Mouse (Mus musculus): Measurements from ENCODE around the gene Svbp. TPM values are rescaled to one million over a fixed set of nuclear protein-coding genes. Genes with fewer than 3 reads are reported as not detected.
A peak's percentile ranks its signal among the peaks of the same experiment; 100 is the strongest.

Gene Svbp
- polyA plus RNA-seq, 1 experiment from 2014 or later: 221 TPM

DNA sequence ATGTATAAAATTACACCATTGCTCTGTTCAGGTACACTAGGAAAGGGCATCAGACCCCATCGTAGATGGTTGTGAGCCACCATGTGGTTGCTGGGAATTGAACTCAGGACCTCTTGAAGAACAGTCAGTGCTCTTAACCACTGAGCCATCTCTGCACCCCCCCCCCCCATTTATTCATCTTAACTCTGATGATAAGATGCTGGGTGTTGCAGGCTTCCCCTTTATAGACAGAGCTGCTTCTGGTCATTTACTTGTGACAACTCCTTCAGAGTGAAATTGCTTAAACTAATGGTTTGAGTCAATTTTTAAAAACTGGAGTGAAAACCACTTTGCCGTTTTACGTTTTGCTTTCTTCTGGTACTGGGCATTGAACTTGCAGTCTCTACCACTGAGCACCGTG, 2.3 kb upstream of the Svbp start:
- Histone ChIP-seq H3K4me3 (no peak overlapping the region), H3K27me3 (no peaks in the 10 kb centered on the region), H3K4me2 (no peak overlapping the region), H3K9ac (no peak overlapping the region), H3K36me3 (no peaks in the 10 kb centered on the region), H3K9me3 (no peaks in the 10 kb centered on the region), H3K27ac (replicated peaks) (no peak overlapping the region), H3K4me1 (replicated peaks) (peaks cover 20% of the 10 kb centered on the region)
- 92% methylated on average over 4 of the region's 4 CpGs for WGBS
- no peak for ATAC-seq (ENCODE audit: low FRiP score, low read depth)

DNA sequence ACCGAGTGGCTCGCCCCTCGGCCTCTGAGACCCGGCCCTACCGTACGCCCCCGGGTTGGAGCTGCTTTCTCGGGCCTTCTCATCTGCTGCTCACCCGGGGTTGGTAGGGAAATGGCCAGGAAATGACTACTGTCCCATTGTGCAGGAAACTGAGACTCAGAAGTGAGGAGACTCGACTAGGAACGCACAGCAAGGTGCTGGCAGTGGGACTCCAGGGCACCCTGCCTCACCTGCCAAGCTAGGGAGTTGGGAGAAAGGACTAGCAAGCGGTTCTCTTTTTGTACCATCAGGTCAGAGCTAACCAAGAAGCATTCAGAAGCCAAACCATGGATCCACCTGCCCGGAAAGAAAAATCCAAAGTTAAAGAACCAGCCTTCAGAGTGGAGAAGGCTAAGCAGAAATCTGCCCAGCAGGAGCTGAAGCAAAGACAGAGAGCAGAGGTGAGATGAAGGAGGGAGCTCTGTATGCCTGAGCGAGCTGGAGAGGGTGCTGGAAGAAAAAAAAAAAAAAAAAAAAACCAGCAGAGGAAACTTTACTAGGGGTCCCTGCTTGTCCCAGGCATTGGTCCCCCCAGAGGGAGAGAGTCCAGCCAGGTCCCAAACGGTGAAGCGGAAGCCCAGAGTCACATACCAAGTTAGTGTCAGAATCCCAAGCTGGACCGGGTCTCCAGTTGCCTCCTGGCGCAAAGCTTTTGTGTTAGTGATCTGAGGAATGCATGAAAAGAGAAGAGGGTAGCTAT, 645 bp downstream of the Svbp start:
- peaks cover 27% of the 10 kb centered on the region for H3K4me1 ChIP-seq (replicated peaks)
- H3K27me3 ChIP-seq: no peaks in the 10 kb centered on the region
- H3K4me2 ChIP-seq: peak overlapping the region; percentile 80
- H3K27ac ChIP-seq (replicated peaks): peak overlapping the region; percentile 85
- 3% methylated on average over 18 of the region's 18 CpGs for WGBS
- peak overlapping the region; percentile 88 for H3K4me3 ChIP-seq
- peaks cover 2% of the 10 kb centered on the region; the same call in 1 of the 2 replicates for H3K36me3 ChIP-seq
- ATAC-seq (ENCODE audit: low FRiP score, low read depth): no peak
- peak overlapping the region; percentile 81 for H3K9ac ChIP-seq
- no peaks in the 10 kb centered on the region for H3K9me3 ChIP-seq

DNA sequence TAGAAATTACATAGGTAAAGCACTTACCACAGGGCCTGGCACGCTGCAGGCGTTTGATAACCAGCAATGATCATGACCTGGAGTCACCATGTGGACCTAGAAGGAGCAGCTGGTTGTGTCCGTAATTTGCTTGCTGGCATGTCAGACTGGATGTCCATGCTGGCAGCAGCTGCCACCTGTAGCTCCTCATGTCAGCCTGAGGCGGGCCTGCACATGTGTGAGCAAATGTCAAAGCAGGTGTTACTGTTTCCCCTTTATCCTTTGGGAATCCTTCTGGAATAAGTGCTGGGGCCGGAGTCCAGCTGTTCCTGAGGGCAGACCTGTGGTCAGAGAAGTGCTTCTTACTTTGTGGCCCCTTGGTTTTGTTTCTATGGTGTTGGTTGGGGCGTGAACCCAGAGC, 3.0 kb downstream of the Svbp start:
- no peak overlapping the region for H3K27ac ChIP-seq (replicated peaks)
- no peak for ATAC-seq (ENCODE audit: low FRiP score, low read depth)
- peaks cover 12% of the 10 kb centered on the region for H3K36me3 ChIP-seq
- H3K4me3 ChIP-seq: no peak overlapping the region
- H3K9me3 ChIP-seq: no peaks in the 10 kb centered on the region
- WGBS: 83% methylated on average over 6 of the region's 6 CpGs
- H3K4me2 ChIP-seq: peak overlapping the region; percentile 80; the same call in 1 of the 2 replicates
- H3K9ac ChIP-seq: no peak overlapping the region
- H3K4me1 ChIP-seq (replicated peaks): peaks cover 27% of the 10 kb centered on the region
- no peaks in the 10 kb centered on the region for H3K27me3 ChIP-seq

DNA sequence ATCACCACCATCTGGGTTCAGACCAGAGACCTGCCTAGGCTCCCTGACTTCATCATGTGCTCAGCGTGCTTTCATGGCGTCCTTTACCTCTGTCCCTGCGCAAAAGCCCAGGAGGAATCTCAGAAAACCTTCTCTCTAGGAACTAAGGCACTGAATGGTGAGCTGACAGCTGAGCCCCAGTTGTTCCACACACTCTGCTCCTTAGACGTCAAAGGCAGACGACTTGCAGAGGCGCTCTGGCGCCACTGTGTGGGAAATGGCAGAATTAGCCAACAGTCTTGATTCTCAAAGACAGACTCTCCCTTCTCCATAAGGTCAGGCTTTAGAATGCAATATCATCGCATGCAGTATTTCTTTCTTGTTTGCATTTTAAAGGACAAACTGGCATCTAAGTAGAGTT, 9.6 kb downstream of the Svbp start:
- Histone ChIP-seq H3K9ac (no peak overlapping the region), H3K4me3 (no peak overlapping the region), H3K4me1 (replicated peaks) (no peaks in the 10 kb centered on the region), H3K4me2 (no peak overlapping the region), H3K27ac (replicated peaks) (no peak overlapping the region), H3K9me3 (no peaks in the 10 kb centered on the region), H3K27me3 (no peaks in the 10 kb centered on the region), H3K36me3 (peaks cover 12% of the 10 kb centered on the region)
- 14% methylated on average over 8 of the region's 8 CpGs for WGBS
- peak; percentile 75 for ATAC-seq (ENCODE audit: low FRiP score, low read depth)

DNA sequence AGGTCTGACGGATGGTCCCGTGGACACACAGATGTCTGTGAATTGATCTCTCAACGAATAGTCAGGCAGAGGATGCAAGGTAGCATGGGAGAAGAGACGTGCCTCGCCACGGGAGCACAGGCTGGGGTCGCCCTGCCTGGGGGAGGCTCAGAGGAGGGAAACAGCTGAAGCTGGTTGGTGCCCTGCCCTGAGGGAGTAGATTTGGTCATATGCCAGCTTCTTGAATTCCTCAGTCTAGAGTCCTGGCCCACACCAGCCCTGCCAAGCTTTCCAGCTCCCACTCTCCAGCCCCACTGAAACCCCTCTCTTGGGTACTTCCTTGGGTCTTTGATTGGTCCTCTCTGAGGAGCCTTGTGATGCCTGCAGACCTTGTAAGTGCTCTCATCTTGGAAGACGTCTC, 21.6 kb downstream of the Svbp start:
- Histone ChIP-seq H3K9ac (no peak overlapping the region), H3K36me3 (0 out of 2 replicates have a peak, but pooled peaks cover 5% of the 10 kb centered on the region), H3K4me2 (no peak overlapping the region), H3K9me3 (no peaks in the 10 kb centered on the region), H3K4me1 (replicated peaks) (no peaks in the 10 kb centered on the region), H3K27ac (replicated peaks) (no peak overlapping the region), H3K4me3 (no peak overlapping the region), H3K27me3 (no peaks in the 10 kb centered on the region)
- WGBS: 67% methylated on average over 8 of the region's 8 CpGs
- peak; percentile 31; the same call in 1 of the 2 replicates for ATAC-seq (ENCODE audit: low FRiP score, low read depth)

DNA sequence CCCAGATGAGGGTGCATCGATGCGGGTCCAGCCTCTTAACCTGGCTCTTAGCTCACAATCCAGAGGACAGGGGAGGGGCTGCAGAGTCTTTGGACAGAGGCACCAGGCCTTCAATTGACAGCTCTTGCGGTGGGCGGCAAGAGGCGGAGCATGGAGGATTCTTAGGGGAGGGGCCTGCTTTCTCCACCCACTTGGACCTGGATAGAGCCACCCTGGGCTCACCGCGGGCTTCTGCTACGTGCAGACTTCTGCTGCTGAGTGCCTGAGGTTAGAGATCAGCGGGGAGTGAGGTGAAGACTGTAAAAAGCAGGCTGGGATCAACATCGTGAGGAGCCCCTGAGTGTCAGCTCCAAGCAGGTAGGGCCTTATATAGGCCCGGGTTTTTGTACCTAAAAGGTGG, 23.1 kb downstream of the Svbp start, which contains the start of gene Tmem269:
Gene Tmem269, minus strand, starts transcription at position 49 of the 400 bp plus-strand sequence.
- Histone ChIP-seq H3K9me3 (no peaks in the 10 kb centered on the region), H3K36me3 (0 out of 2 replicates have a peak, but pooled peaks cover 5% of the 10 kb centered on the region), H3K9ac (no peak within 1 kb of the TSS), H3K4me1 (replicated peaks) (no peaks in the 10 kb centered on the region), H3K4me2 (no peak within 1 kb of the TSS), H3K4me3 (no peak within 1 kb of the TSS), H3K27ac (replicated peaks) (no peak within 1 kb of the TSS), H3K27me3 (no peaks in the 10 kb centered on the region)
- 14% methylated on average over 11 of the region's 11 CpGs for WGBS
- no peak for ATAC-seq (ENCODE audit: low FRiP score, low read depth)

DNA sequence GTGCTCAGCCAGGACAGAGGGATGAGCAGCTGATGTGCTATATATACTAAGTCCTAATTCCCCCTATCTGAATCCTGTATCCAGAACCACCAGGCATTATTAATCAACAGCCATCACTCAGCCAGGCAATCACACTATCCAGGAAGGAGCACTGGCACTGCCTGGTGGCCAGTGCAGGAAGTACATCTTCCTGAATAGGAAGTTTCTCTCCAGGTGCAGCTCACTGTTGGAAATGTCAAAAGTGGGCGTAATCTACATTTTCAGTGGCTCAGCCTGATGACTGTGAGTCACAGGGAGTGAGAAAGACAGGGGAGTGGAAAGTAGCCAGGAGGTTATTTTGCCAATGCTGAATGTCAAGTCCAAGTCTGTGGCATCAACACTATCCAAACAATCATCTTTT, 28.6 kb downstream of the Svbp start:
- no peaks in the 10 kb centered on the region for H3K9me3 ChIP-seq
- no peak overlapping the region for H3K4me2 ChIP-seq
- no peaks in the 10 kb centered on the region for H3K27me3 ChIP-seq
- peaks cover 47% of the 10 kb centered on the region for H3K36me3 ChIP-seq
- 87% methylated on average over 1 of the region's 1 CpGs for WGBS
- no peaks in the 10 kb centered on the region for H3K4me1 ChIP-seq (replicated peaks)
- no peak overlapping the region for H3K4me3 ChIP-seq
- H3K9ac ChIP-seq: no peak overlapping the region
- no peak for ATAC-seq (ENCODE audit: low FRiP score, low read depth)
- no peak overlapping the region for H3K27ac ChIP-seq (replicated peaks)

DNA sequence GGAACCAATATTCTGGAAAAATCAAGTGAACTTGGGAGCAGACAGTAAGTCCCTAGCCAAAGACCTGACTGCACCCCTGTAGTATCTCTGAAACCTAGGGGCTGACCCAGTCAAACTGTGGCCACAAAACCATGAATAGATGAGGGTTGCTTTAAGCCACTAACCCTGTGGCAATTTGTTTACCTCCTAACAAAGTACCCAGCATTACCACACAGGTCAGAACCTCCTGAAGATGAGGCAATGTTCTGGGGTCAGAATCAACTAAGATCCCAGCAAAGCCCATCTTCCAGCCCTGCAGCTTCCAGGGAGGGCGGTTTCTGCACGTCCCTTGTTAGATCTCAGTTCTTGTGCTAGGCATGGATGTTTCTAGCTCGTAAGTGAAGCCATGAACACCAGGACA, 29.4 kb downstream of the Svbp start:
- H3K4me3 ChIP-seq: no peak overlapping the region
- H3K4me1 ChIP-seq (replicated peaks): no peaks in the 10 kb centered on the region
- H3K9me3 ChIP-seq: no peaks in the 10 kb centered on the region
- H3K36me3 ChIP-seq: peaks cover 47% of the 10 kb centered on the region
- H3K27ac ChIP-seq (replicated peaks): no peak overlapping the region
- H3K4me2 ChIP-seq: no peak overlapping the region
- no peak overlapping the region for H3K9ac ChIP-seq
- 91% methylated on average over 3 of the region's 3 CpGs for WGBS
- no peaks in the 10 kb centered on the region for H3K27me3 ChIP-seq
- ATAC-seq (ENCODE audit: low FRiP score, low read depth): no peak

DNA sequence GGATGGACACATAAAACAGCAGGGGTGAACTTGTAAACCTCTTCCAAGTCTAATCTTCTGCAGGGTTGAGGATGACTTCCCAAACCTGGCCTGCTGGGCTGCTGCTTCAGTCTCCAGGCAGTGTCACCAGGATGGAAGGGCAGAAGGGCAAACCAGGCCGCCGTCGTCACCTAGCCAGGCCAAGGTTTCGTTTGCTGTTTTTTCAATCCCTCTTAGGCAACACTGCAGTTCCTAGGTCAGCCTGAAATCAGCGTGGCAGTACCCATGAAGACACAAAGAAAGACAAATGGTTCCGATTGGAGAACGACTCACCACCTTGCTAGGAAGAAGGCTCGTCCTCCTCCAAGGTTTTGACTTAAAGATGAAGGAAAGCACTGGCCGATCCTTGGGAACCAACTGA, 30.6 kb downstream of the Svbp start:
- H3K9ac ChIP-seq: no peak overlapping the region
- H3K4me2 ChIP-seq: no peak overlapping the region
- no peak overlapping the region for H3K27ac ChIP-seq (replicated peaks)
- H3K9me3 ChIP-seq: no peaks in the 10 kb centered on the region
- H3K36me3 ChIP-seq: peaks cover 44% of the 10 kb centered on the region
- no peaks in the 10 kb centered on the region for H3K4me1 ChIP-seq (replicated peaks)
- H3K4me3 ChIP-seq: no peak overlapping the region
- WGBS: 90% methylated on average over 9 of the region's 9 CpGs
- no peak for ATAC-seq (ENCODE audit: low FRiP score, low read depth)
- no peaks in the 10 kb centered on the region for H3K27me3 ChIP-seq

DNA sequence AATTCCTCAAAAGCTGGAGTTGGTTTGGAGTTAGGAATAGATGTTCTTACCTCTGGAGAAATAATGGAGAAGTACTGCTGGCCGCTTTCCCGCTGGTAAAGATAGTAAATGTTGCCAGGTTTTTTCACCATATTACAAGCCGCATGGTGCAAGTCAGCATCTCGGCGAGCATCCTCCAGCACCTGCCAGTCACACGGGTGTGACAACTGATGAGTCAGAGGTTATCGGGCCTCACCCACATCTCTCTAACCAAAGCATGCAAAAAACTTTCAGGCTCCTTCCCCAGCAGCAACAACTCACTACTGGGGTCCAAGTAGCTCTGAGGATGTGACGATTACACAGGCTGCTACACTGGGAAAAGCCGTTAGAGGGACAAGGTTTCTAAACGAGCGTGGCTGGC, 31.6 kb downstream of the Svbp start:
- Histone ChIP-seq H3K4me3 (no peak overlapping the region), H3K9ac (no peak overlapping the region), H3K36me3 (peaks cover 42% of the 10 kb centered on the region), H3K27ac (replicated peaks) (no peak overlapping the region), H3K4me2 (no peak overlapping the region), H3K9me3 (no peaks in the 10 kb centered on the region), H3K27me3 (no peaks in the 10 kb centered on the region), H3K4me1 (replicated peaks) (peaks cover 5% of the 10 kb centered on the region)
- WGBS: 94% methylated on average over 11 of the region's 11 CpGs
- no peak for ATAC-seq (ENCODE audit: low FRiP score, low read depth)

DNA sequence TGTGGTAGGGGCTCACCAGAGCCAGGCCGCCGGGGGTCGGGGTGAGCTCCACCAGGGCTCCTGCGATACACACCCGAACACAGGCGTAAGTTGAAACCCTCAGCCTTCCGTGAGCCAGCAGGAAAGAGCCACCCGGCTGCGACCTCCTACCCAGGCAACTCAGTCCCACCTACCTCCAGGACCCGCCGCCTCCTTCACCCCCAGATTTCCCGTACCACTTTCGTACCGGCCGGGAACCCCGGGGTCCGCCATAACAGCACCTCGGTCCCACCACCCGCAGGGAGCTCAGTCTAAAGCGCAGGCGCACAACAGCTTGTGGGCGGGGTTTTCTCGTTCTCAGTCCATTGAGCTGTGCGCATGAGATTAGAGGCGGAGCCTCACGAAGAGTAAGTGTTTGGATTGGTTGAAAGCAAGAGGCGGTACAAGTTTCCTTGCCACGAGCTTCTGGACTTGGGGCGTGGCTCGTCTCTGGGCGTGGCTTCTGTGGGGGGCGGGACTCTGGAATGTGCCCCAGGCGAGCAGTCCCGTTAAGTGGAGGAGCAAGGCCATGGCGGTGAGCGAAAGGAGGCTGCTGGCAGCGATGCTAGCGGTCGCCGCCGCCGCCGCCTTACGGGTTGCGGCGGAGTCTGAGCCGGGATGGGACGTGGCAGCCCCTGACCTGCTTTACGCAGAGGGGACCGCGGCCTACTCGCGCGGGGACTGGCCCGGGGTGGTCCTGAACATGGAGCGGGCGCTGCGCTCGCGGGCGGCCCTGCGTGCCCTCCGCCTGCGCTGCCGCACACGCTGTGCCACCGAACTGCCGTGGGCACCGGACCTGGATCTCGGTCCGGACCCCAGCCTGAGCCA, 37.5 kb downstream of the Svbp start, which contains the start of the genes AU022252 and P3h1:
Gene AU022252, minus strand, starts transcription at position 303 of the 846 bp plus-strand sequence.
Gene P3h1, plus strand, starts transcription at position 506 of the 846 bp plus-strand sequence.
- H3K27me3 ChIP-seq: no peaks in the 10 kb centered on the region
- peak within 1 kb of the TSS; percentile 95 for H3K4me3 ChIP-seq
- peak; percentile 97 for ATAC-seq (ENCODE audit: low FRiP score, low read depth)
- WGBS: under 1% methylated on average over 70 of the region's 71 CpGs
- H3K4me1 ChIP-seq (replicated peaks): peaks cover 27% of the 10 kb centered on the region
- H3K27ac ChIP-seq (replicated peaks): peak within 1 kb of the TSS; percentile 78
- H3K9ac ChIP-seq: peak within 1 kb of the TSS; percentile 75
- H3K36me3 ChIP-seq: peaks cover 28% of the 10 kb centered on the region
- H3K9me3 ChIP-seq: no peaks in the 10 kb centered on the region
- peak within 1 kb of the TSS; percentile 86 for H3K4me2 ChIP-seq

Data from hindbrain, embryonic 15.5 days (tissue).